Mouse (Mus musculus) cerebellum, adult 8-10 months (tissue): ENCODE results near the gene Batf.

ENCODE experiments used
- DNase-seq: peaks from one replicate; pipeline ENCODE4 v3.0.0; 2022

The Batf gene

DNA sequence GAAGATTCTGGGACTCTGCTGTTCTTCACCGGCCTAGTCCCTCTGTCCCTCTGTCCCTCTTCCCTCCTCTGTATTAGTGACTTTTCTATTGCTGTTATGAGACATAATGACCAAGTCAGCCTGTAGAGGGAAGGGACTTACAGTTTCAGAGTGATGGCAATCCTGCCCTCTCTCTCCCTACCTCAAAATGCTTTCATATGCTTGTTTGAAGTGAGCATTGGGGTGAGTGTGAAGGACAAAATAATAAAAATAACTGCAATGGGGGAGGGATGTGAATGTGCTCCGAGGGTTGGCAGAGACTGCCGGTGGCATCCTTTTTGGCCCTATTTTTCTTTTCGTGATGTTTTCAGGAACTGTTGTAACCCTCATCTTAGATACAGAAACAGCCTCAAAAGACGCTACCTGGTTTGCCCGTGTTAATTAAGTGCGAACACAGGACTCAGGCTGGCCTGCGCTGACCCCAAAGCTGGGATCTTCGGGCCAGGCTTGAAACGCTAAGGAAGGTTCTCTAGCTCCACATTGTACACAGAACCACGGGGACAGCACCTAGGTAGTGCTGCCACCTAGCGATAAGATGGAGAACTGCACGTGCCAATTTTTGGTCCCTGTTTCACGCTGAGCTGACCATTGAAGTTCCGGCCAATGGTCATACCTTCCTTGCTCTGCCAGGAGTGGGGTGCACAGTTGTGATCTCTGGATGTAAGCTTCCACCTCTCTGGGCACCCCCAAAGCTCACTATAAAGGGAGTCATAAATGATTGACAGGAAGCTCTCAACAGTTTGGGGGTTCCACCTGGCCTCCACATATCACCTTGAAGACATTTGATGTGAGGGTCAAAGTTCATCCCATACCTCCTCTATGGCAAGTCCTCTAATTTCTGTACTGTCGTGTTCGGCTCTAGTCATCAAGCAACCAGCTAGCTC is 42.8 kb downstream of the Batf start:
- peak; percentile 52 for DNase-seq

DNA sequence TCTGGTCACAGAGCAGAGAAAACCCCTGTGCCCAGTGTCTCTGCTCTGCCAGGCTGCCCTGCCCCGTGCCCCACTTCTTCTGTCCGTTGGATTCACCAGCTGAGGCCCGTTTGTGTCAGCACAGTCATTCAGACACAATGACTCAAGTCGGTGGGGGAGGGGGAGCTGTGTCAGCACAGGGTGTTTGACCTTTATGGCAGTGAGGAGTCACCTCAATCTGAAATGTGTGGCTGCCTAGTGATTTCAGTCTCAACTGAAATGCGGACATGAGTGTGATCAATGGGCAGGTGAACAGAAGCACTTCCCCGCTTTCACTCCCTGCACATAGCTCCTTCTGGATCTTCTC is 43.4 kb downstream of the Batf start:
- DNase-seq = no peak

DNA sequence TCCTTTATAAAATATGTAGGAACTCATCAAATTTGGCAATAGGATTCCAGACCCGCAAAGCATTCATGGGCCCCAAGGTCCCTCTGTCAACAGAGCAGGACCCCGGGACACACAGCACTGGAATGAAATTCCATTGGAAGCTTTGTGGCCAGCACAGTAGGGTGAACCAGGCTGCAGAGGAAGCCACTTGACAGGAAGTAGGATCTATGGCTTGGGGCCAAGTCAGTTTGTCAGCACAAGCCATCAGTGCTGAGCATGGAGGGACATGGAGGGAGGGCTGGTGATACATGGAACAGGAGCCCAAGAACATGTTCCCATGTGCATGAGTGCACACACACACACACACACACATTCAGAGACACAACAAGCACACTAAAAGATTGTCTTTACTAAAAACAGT is 49.7 kb downstream of the Batf start:
- no peak for DNase-seq

DNA sequence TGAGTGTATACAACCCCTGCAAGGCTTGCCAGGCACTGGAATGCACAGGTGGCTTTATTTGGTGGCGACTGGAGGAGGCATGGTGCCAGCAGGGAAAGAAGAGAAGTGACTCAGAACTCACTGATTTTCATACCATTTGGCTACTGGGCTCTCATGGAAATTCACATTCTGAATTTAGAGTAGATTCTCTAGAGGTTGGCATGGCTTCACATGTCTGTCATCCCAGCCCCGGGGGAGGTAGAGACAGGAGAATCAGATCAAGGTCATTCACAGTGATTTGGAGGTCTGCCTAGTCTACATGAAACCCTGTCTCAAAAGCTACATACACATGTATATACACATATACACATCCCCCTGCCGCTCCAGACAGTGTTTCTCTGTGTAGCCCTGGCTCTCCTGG is 50.5 kb downstream of the Batf start:
- no peak for DNase-seq

DNA sequence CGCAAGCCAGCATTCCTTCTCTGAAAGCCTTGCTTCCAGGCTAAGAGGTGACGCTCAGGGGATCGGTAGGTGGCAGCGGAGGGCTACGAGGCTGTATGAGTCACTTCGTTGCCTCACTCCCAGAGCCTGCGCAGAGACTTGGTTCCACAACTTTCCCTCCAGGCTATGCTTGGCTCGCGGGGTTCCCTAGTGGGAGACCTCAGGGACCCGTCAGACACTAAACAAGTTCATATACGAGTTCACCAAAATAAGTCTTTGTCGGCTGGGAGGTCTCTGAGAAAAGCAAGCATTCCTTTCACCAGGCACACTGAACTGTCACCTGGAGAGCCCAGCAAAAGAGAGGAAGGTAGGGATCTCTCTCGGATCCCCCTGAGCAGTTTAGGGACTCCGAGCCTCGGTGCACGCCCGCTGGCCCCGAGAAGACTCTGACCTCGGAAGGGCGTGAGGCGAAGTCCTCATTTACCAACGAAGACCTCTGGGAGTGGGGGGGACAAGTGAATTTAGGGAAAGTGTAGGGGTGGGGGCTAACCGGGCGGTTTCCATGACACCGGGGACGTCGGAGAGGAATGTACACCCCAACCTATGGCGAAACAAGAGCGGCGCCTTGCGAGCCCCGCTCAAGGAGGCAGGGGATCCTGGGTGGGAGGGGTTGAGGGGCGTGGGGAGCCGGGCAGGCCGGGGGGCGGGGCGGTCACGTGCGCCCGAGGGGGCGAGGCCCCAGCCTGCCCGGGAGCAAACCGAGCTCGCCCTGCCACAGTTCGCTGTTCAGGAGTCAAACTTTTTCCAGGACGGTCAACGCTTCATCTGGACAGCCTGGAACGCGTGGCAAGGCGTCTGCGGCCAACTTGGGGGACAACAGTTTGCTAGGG is 59.6 kb downstream of the Batf start, which contains the start of gene Flvcr2:
Flvcr2 (plus strand) TSS at position 713 of the 869 bp plus-strand sequence.
- DNase-seq = peak; percentile 33

DNA sequence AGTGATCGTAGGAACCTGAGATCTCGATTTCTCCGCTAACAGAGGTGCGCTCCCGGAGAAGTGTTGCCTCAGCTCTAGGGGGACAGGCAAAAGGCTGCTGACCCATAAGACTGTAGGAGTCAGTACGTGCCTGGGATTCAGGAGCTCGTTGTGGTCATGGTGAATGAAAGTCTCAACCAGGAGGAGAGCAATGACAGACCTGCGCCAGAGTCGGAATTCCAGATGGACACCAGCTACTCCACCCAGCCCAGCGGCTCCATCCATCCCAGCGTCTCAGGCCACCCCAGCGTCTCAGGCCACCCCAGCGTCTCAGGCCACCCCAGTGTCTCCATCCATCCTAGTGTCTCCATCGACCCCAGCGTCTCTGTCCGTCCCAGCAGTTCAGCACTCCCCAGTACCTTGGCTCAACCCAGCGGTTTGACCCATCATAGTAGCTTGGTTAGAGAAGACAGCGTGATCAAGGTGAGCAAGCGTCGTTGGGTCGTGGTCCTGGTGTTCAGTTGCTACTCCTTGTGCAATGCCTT is 60.3 kb downstream of the Batf start:
- no peak for DNase-seq

DNA sequence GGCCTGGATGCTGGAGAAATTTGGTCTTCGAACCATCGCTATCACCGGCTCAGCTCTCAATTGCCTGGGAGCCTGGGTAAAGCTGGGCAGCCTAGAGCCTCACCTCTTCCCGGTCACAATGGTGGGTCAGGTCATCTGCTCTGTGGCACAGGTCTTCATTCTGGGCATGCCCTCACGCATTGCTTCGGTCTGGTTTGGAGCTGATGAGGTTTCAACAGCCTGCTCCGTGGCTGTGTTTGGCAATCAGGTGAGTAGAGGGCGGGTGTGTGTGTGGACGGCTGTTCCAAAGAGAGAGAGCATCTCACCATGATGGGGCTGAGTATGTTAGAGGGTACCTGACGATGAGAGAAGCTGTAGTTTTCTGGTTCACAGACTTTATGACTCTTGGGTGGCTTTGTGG is 60.9 kb downstream of the Batf start:
- no peak for DNase-seq

DNA sequence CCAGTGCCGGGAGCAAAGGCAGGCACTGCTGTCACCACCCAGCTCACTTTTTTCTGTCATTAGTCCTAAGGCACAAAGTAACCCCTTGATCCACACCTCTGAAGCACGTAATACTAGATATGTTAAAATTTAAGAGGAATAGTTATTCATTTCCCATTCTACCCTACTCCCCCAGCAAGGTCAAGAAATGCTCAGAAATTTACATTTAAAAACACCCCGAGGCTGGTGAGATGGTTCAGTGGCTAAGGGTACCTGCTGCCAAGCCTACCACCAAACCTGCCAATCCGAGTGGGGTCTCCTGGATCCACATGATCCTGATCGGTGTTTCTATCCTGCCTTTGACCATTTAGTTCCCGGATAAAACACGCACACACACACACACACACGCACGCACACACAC is 63.4 kb downstream of the Batf start:
- no peak for DNase-seq

DNA sequence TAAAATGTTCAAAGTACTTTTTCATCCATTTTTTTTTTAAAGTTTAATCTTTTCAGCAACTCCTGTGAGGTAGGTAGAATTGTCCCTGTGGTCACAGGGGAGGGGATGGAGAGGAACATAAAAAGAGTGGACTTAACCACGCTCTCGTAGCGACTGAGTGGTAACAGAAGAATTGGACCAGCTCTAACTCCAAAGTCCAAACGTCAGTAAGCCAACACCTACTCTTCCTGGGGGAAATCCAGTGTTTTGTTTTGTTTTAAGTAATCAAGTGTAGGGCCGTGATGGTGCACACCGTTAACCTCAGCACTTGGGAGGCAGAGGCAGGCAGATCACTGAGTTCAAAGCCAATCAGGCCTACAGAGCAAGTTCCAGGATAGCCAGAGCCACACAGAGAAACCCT is 65.6 kb downstream of the Batf start:
- no peak for DNase-seq

DNA sequence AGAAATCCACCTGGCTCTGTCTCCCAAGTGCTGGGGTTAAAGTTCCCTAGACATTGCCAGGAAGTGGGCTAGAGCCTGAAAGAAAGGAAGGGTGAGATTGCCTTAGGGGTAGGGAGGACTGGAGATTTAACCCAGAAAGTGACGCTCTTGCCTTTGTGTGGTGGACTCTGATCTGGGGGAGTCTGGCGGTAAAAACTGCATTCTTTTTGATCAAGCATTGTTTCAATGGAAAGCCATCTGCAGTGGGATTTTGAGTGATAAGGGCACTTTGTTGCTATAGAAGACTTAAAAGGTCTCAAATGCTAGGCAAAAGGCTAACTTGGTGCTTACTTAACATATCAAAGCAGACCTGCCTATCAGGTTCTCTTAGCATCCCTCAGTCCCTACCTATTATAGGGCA is 66.8 kb downstream of the Batf start:
- no peak for DNase-seq

DNA sequence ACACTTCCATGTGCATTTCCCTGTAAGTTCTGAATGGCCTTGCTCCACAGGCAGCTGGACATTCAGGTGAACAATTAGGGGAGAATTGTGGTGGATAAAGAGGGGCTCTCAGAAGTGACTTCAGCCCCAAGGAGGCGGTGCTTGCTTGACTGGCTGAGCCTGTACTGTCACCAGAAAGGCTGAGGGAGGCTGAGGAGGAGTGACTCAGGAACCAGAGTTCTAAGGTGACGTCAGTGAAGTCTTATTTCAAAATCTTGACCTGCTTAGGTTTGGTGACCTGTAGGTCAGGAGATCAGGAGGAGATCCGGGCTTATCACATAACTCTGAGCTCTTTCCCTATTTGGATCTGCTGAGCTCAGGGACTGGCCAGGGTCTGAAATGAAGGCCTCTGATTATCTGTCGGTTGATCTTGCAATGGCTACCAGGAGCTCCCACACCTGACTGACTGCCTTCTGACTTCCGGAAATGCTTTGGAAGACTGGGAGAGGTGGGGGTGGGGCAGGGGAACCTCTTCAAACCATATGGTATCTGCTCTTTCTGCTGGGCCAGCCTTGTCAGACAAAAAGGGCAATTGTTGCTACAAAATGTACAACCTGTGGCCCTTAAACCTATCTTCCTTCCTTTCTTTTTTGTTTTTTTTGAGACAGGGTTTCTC is 68.3 kb downstream of the Batf start:
- no peak for DNase-seq

DNA sequence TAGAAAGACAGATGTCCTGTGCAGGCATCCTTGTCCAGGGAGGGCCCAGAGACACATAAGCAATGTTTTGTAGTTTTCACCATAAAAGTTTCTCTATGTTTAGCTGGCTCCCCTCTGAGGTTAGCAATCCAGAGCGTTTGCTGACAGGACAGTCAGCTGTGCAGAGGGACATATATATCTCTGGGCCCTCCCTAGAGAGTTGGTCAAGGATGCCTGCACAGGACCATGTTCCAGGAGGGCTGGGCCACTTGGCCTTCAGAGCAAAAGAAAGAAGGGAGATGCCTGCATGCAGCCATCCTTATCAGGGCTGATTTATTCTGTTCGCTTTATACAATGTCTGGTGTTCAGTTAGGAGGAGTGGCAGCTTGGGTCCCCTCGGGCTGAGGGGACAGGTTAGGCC is 70.0 kb downstream of the Batf start:
- no peak for DNase-seq

DNA sequence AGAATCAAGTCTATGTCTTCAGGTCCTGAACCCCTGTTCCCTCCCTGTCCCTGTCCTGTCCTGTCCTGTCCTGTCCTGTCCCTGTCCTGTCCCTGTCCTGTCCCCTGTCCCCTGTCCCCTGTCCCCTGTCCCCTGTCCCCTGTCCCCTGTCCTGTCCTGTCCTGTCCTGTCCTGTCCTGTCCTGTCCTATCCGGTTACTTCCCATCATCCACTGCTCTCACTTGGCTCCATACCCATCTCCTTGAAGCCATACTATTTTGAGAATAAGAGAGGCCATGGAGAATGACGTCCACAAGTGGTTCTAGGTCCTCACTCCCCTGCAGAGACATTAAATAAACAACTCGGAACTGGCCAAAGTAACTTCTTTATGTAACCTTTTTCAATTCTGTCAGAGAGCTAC is 70.6 kb downstream of the Batf start:
- no peak for DNase-seq
